Mouse (Mus musculus) lung, adult 2 months (tissue): ENCODE measurements around the gene Akip1.

Source experiments
- CTCF ChIP-seq: fragments of 200-500 bp; IDR thresholded peaks from 2 replicates; pipeline ENCODE4 v1.5.1; 2011; ENCODE audit warnings: mild to moderate bottlenecking, low read length, control low read depth; ENCODE audit not compliant: insufficient read depth
- POLR2A ChIP-seq: fragments of 200-500 bp; IDR thresholded peaks from 2 replicates; pipeline ENCODE4 v1.6.1; 2011; ENCODE audit warnings: low read depth, mild to moderate bottlenecking, control low read depth, low read length, borderline replicate concordance; ENCODE audit errors: extremely low read depth

DNA sequence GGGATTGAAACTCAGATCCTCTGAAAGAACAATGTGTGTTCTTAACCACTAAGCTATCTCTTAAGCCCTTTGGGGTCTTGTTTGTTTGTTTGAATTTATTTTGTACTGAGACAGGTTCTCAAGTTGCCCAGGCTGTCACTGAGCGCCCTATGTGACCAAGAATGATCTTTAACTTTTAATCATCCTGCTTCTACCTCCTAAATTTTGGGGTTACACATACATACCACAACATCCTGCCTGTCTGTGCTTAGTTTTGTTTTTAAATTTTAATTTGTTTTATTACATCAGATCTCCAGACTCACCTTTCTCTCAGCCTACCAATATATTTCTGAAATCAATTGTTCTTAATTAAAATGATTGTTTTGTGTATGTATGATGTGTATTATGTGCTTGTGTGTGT, 37.6 kb downstream of the Akip1 start:
- TF ChIP-seq CTCF, result no peak
- TF ChIP-seq POLR2A, result no peak
